In the genomic region with DNA sequence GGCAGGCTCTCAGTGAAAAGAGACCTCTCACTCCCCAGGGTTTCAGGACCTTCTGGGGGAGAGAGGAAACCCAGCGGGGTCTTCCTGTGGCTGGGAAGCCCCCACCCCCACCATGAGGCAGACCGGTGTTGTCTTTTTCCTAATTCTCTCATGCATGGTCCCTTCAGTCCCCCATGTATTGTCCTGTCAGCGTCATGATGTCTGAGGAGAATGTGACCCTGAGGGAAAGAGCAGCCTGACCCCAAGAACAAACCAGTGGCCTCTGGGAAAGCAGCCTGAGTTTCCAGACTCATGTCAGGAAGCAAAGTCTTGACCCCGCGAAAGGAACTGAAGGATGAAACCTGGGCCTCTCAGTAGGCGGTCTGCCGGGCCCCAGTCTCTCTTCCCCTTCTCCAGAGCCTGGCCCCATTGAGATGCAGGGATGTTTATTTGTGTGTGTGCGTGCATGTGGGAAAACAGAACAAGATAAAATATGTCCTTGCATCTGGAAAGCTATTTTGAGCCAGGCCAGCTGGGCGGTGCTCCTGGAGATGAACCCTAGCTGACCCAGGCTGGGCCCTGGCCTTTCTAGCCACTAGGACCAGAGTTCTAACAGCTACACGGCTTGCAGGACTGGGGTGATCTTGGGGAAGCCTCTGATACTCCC, we compare ENCODE assay signal across 7 mouse cellular contexts.
DNase-seq lines count a peak whose midpoint lies in the region; ATAC-seq and TF ChIP-seq lines count a peak whose summit lies in the region.

No protein-coding gene starts in this region.

- TF ChIP-seq CTCF in kidney, adult 2 months (conservative IDR thresholded peaks at IDR 0.05; ENCODE audit: insufficient read depth, insufficient read length, low read depth, low read length): no peak
- TF ChIP-seq CTCF in thymus, adult 2 months (IDR thresholded peaks at IDR 0.05; ENCODE audit: borderline replicate concordance, control insufficient read depth, extremely low read depth, insufficient read depth, low read length, poor library complexity): no peak

- H3K4me3 ChIP-seq in kidney, adult 2 months (ENCODE audit: insufficient read depth, low read depth, low read length): no peak overlapping the region
- H3K4me3 ChIP-seq in lung, embryonic 16.5 days (ENCODE audit: low read length): no peak overlapping the region
- H3K4me3 ChIP-seq in thymus, adult 2 months (ENCODE audit: control insufficient read depth, insufficient read depth, low read length): no peak overlapping the region

- peaks cover 4% of the 10 kb centered on the region; the same call in 1 of the 2 replicates for H3K4me1 ChIP-seq in kidney, adult 2 months (ENCODE audit: control insufficient read depth, insufficient read depth, low read length)
- peaks cover 28% of the 10 kb centered on the region for H3K4me1 ChIP-seq in lung, embryonic 16.5 days (replicated peaks; ENCODE audit: control insufficient read depth, insufficient read depth, low read length)
- H3K4me1 ChIP-seq in thymus, adult 2 months (replicated peaks; ENCODE audit: control insufficient read depth, insufficient read depth, low read length): peaks cover 54% of the 10 kb centered on the region

- DNase-seq in adrenal gland, postnatal 36 days: peak; percentile 56 to 67
- peak; percentile 54 for DNase-seq in gastrocnemius, postnatal 25 days
- peak; percentile 85 for DNase-seq in kidney, adult 2 months
- no peak for DNase-seq in right cerebral cortex, postnatal 36 days (ENCODE audit: low spot score in 2 of 2)
- no peak for DNase-seq in layer of hippocampus, postnatal 36 days
- no peak for DNase-seq in thymus, adult 2 months

- peak; percentile 56 for ATAC-seq in lung, embryonic 16.5 days (ENCODE audit: low read depth)

- no peaks in the 10 kb centered on the region for H3K27me3 ChIP-seq in kidney, adult 2 months (replicated peaks; ENCODE audit: control insufficient read depth, insufficient read depth, low read length)
- H3K27me3 ChIP-seq in lung, embryonic 16.5 days (ENCODE audit: control insufficient read depth, insufficient read depth, low read depth, low read length): no peaks in the 10 kb centered on the region
- H3K27me3 ChIP-seq in thymus, adult 2 months (ENCODE audit: control insufficient read depth, insufficient read depth, low read length): no peaks in the 10 kb centered on the region

- WGBS in kidney, adult 2 months: 40% methylated on average over 10 of the region's 10 CpGs
- 35% methylated on average over 10 of the region's 10 CpGs for WGBS in lung, embryonic 16.5 days
- 94% methylated on average over 10 of the region's 10 CpGs for WGBS in thymus, adult 2 months

- no peak overlapping the region for H3K4me2 ChIP-seq in lung, embryonic 16.5 days (ENCODE audit: low read depth, low read length)

- no peaks in the 10 kb centered on the region for H3K36me3 ChIP-seq in kidney, adult 2 months (ENCODE audit: control insufficient read depth, insufficient read depth, low read length)
- H3K36me3 ChIP-seq in lung, embryonic 16.5 days (ENCODE audit: control insufficient read depth, insufficient read depth, low read length): no peaks in the 10 kb centered on the region
- H3K36me3 ChIP-seq in thymus, adult 2 months (ENCODE audit: control insufficient read depth, insufficient read depth, low read length): no peaks in the 10 kb centered on the region

- 0 out of 2 replicates have a peak overlapping the region, but pooled peaks have one; percentile 14 for H3K9ac ChIP-seq in lung, embryonic 16.5 days (ENCODE audit: low read length)

- H3K9me3 ChIP-seq in lung, embryonic 16.5 days (ENCODE audit: control insufficient read depth, low read length): no peaks in the 10 kb centered on the region

- no peak for TF ChIP-seq POLR2A in kidney, adult 2 months (IDR thresholded peaks at IDR 0.05; ENCODE audit: low read depth, low read length)
- TF ChIP-seq POLR2A in thymus, adult 2 months (IDR thresholded peaks at IDR 0.05; ENCODE audit: control insufficient read depth, extremely low read depth, insufficient read depth, low read length, poor library complexity): no peak

- H3K27ac ChIP-seq in kidney, adult 2 months (ENCODE audit: insufficient read depth, low read depth, low read length): peak overlapping the region; percentile 74
- H3K27ac ChIP-seq in lung, embryonic 16.5 days (ENCODE audit: low read length): peak overlapping the region; percentile 88
- no peak overlapping the region for H3K27ac ChIP-seq in thymus, adult 2 months (ENCODE audit: control insufficient read depth, insufficient read depth, low read length)

Comparison
In these comparisons a context has a peak if more than half of its experiments do, and no peak if none do; other contexts are left out.
1. DNase-seq: peak in adrenal gland, postnatal 36 days (2 of 2), gastrocnemius, postnatal 25 days (single experiment) and kidney, adult 2 months (single experiment); none in right cerebral cortex, postnatal 36 days (0 of 2), layer of hippocampus, postnatal 36 days (0 of 2) and thymus, adult 2 months (single experiment).